ENCODE assay signal across 24 mouse cellular contexts in genomic region chr3:51526891-51527290, GRCm38 (mm10). TPM values are rescaled to one million over a fixed set of nuclear protein-coding genes. Genes with fewer than 3 reads are reported as not detected.
DNase-seq lines count a peak whose midpoint lies in the region; ATAC-seq and TF ChIP-seq lines count a peak whose summit lies in the region.
"Had no signal": no experiment of that assay in that cellular context is flagged by ENCODE, and none has a peak within 500 bp of the region (broad histone marks: within the 10 kb centered on the region; RNA-seq: fewer than 3 reads in every experiment).

No protein-coding gene starts in this region.

- H3K27ac ChIP-seq in left cerebral cortex, adult 2 months = no peak overlapping the region; the same call in 1 of the 2 replicates
- H3K27ac ChIP-seq: forebrain, embryonic 13.5 days; gastrocnemius, adult 2 months; hindbrain, embryonic 13.5 days; limb, embryonic 12.5 days; lung, embryonic 15.5 days; midbrain, embryonic 10.5 days; midbrain, embryonic 15.5 days had no signal

- H3K4me3 ChIP-seq in left cerebral cortex, adult 2 months = no peak overlapping the region
- H3K4me3 ChIP-seq: forebrain, embryonic 13.5 days; gastrocnemius, adult 2 months; hindbrain, embryonic 13.5 days; limb, embryonic 12.5 days; lung, embryonic 15.5 days; midbrain, embryonic 10.5 days; midbrain, embryonic 15.5 days had no signal

- ATAC-seq in granulocyte monocyte progenitor cell, adult 5-6 weeks (replicated peaks; ENCODE audit: poor library complexity, severe bottlenecking) = no peak
- ATAC-seq: forebrain, embryonic 13.5 days; intestine, postnatal 0 days; midbrain, embryonic 15.5 days had no signal

- intact Hi-C loops in left cerebral cortex, postnatal 10 days (cut with DNase I) = no loop called here
- intact Hi-C loops in left cerebral cortex, adult 2 months (cut with DNase I) = no loop called here

- no peak for TF ChIP-seq CTCF in left cerebral cortex, adult 2 months (IDR thresholded peaks at IDR 0.05)

- DNase-seq in left cerebral cortex, adult 11 months (ENCODE audit: low spot score) = peak; percentile 44
- no peak for DNase-seq in left cerebral cortex, postnatal 10 days (ENCODE audit: extremely low spot score in 1 of 2, low spot score in 2 of 2)
- peak; percentile 50 to 51 for DNase-seq in left cerebral cortex, adult 2 months (ENCODE audit: extremely low spot score in 1 of 2, low spot score in 2 of 2)
- peak; percentile 61 to 72 for DNase-seq in right cerebral cortex, postnatal 10 days (ENCODE audit: low spot score in 2 of 2)
- no peak for DNase-seq in thymus, postnatal 0 days (ENCODE audit: low spot score)
- DNase-seq in thymus, adult 18-20 months = no peak
- DNase-seq: adrenal gland, postnatal 10 days; cerebellum, adult 11 months; cerebellum, adult 9-10 months; cerebellum, postnatal 36 days; gastrocnemius, adult 2 months; heart, postnatal 14 days; kidney, adult 9 months; kidney, postnatal 10 days; layer of hippocampus, postnatal 36 days; thymus, postnatal 14 days had no signal

RNA-seq across cellular contexts. Expression of gene Setd7, which starts 33.8 kb away (rescaled TPM):
- 10 to 100 TPM; 50.8 to 53.3 TPM for total RNA-seq in left cerebral cortex, postnatal 10 days (2021)
- 100 to 1,000 TPM; 133 to 143 TPM for total RNA-seq in left cerebral cortex, adult 2 months (2021)
- 4.7 and 8.0 TPM in 2 replicates for polyA plus RNA-seq in thymus, postnatal 0 days (2015; fragmentation: Nextera tagmentation; extraction: Ambion mirVana)
- total RNA-seq in granulocyte monocyte progenitor cell, adult 5-6 weeks (2014; fragmentation: Nextera tagmentation) = 37.3 and 41.6 TPM in 2 replicates
- 26.5 and 29.9 TPM in 2 replicates for total RNA-seq in granulocyte monocyte progenitor cell, adult 5-6 weeks (2017)

RNA-seq across cellular contexts. Expression of gene Rab33b, which starts 43.2 kb away (rescaled TPM):
- total RNA-seq in left cerebral cortex, postnatal 10 days (2021) = 10 to 100 TPM; 24.8 to 29.1 TPM
- total RNA-seq in left cerebral cortex, adult 2 months (2021) = 10 to 100 TPM; 19.2 to 20.8 TPM
- polyA plus RNA-seq in thymus, postnatal 0 days (2015; fragmentation: Nextera tagmentation; extraction: Ambion mirVana) = 21.5 and 21.7 TPM in 2 replicates
- total RNA-seq in granulocyte monocyte progenitor cell, adult 5-6 weeks (2014; fragmentation: Nextera tagmentation) = 6.4 and 7.8 TPM in 2 replicates
- total RNA-seq in granulocyte monocyte progenitor cell, adult 5-6 weeks (2017) = 8.9 and 13.7 TPM in 2 replicates

Comparison
In these comparisons a context has a peak if more than half of its experiments do, and no peak if none do; other contexts are left out.
1. DNase-seq: peak in left cerebral cortex, adult 11 months (single experiment), left cerebral cortex, adult 2 months (2 of 2) and right cerebral cortex, postnatal 10 days (2 of 2); none in left cerebral cortex, postnatal 10 days (0 of 2), thymus, postnatal 0 days (single experiment) and thymus, adult 18-20 months (0 of 2).